8 mouse cellular contexts compared by ENCODE assay signal in genomic region chr1:64302833-64303358, GRCm38 (mm10).
DNase-seq lines count a peak whose midpoint lies in the region; ATAC-seq and TF ChIP-seq lines count a peak whose summit lies in the region.

No protein-coding gene starts in this region.

- peak; percentile 34 to 52 for DNase-seq in cerebellum, postnatal 14 days
- DNase-seq in cerebellum, adult 11 months, result no peak
- peak; percentile 38 for DNase-seq in embryonic facial prominence, embryonic 11.5 days (ENCODE audit: low spot score)
- DNase-seq in kidney, adult 9 months, result peak; percentile 76
- peak; percentile 34 for DNase-seq in liver
- DNase-seq in midbrain, embryonic 14.5 days, result peak; percentile 69
- peak; percentile 27 to 40 for DNase-seq in spleen, adult 2 months (ENCODE audit: low read depth in 1 of 2, low spot score in 2 of 2)

- no peaks in the 10 kb centered on the region for H3K27me3 ChIP-seq in embryonic facial prominence, embryonic 11.5 days (ENCODE audit: control insufficient read depth, insufficient read depth, low read length)
- no peaks in the 10 kb centered on the region for H3K27me3 ChIP-seq in heart, embryonic 12.5 days (replicated peaks)
- no peaks in the 10 kb centered on the region for H3K27me3 ChIP-seq in midbrain, embryonic 14.5 days (ENCODE audit: control insufficient read depth, insufficient read depth, low read length)
- H3K27me3 ChIP-seq in spleen, adult 2 months (ENCODE audit: control insufficient read depth, insufficient read depth, low read length), result no peaks in the 10 kb centered on the region

- H3K36me3 ChIP-seq in embryonic facial prominence, embryonic 11.5 days (replicated peaks; ENCODE audit: control insufficient read depth, insufficient read depth, low read depth, low read length), result no peaks in the 10 kb centered on the region
- H3K36me3 ChIP-seq in heart, embryonic 12.5 days, result no peaks in the 10 kb centered on the region
- no peaks in the 10 kb centered on the region for H3K36me3 ChIP-seq in midbrain, embryonic 14.5 days (ENCODE audit: control insufficient read depth, insufficient read depth, low read length)
- H3K36me3 ChIP-seq in spleen, adult 2 months (ENCODE audit: control insufficient read depth, insufficient read depth, low read length), result no peaks in the 10 kb centered on the region

- no peak overlapping the region for H3K9ac ChIP-seq in embryonic facial prominence, embryonic 11.5 days (replicated peaks; ENCODE audit: low read length)
- H3K9ac ChIP-seq in heart, embryonic 12.5 days, result peak overlapping the region; percentile 24; the same call in 1 of the 2 replicates
- H3K9ac ChIP-seq in midbrain, embryonic 14.5 days (replicated peaks; ENCODE audit: low read length), result no peak overlapping the region; the same call in 1 of the 2 replicates

- WGBS in embryonic facial prominence, embryonic 11.5 days, result 23% methylated on average over 9 of the region's 10 CpGs
- WGBS in heart, embryonic 12.5 days, result 11% methylated on average over 10 of the region's 10 CpGs
- WGBS in midbrain, embryonic 14.5 days, result 3% methylated on average over 10 of the region's 10 CpGs
- WGBS in spleen, adult 2 months, result 2% methylated on average over 10 of the region's 10 CpGs

- no peaks in the 10 kb centered on the region for H3K9me3 ChIP-seq in embryonic facial prominence, embryonic 11.5 days (replicated peaks; ENCODE audit: control insufficient read depth, low read length)
- no peaks in the 10 kb centered on the region for H3K9me3 ChIP-seq in heart, embryonic 12.5 days (replicated peaks)
- no peaks in the 10 kb centered on the region for H3K9me3 ChIP-seq in midbrain, embryonic 14.5 days (ENCODE audit: control insufficient read depth, low read length)

- H3K4me1 ChIP-seq in embryonic facial prominence, embryonic 11.5 days (ENCODE audit: control insufficient read depth, insufficient read depth, low read length), result no peaks in the 10 kb centered on the region
- H3K4me1 ChIP-seq in heart, embryonic 12.5 days (replicated peaks), result peaks cover 36% of the 10 kb centered on the region
- H3K4me1 ChIP-seq in midbrain, embryonic 14.5 days (ENCODE audit: control insufficient read depth, insufficient read depth, low read length), result peaks cover 16% of the 10 kb centered on the region
- H3K4me1 ChIP-seq in spleen, adult 2 months (ENCODE audit: control insufficient read depth, insufficient read depth, insufficient read length), result peaks cover 8% of the 10 kb centered on the region

- TF ChIP-seq POLR2A in spleen, adult 2 months (IDR thresholded peaks at IDR 0.05; ENCODE audit: low read depth, low read length), result no peak

- no peak for ATAC-seq in embryonic facial prominence, embryonic 11.5 days (replicated peaks; ENCODE audit: insufficient number of reproducible peaks, low FRiP score, low TSS enrichment, low read depth)
- 0 out of 2 replicates have a peak, but pooled peaks have one; percentile 36 for ATAC-seq in heart, embryonic 12.5 days (ENCODE audit: insufficient number of reproducible peaks, low FRiP score)
- peak; percentile 27; the same call in 1 of the 2 replicates for ATAC-seq in midbrain, embryonic 14.5 days (ENCODE audit: low FRiP score, low TSS enrichment)

- no peak overlapping the region for H3K27ac ChIP-seq in embryonic facial prominence, embryonic 11.5 days (replicated peaks; ENCODE audit: low read depth, low read length)
- H3K27ac ChIP-seq in heart, embryonic 12.5 days (ENCODE audit: poor library complexity, severe bottlenecking), result peak overlapping the region; percentile 79
- H3K27ac ChIP-seq in midbrain, embryonic 14.5 days (replicated peaks; ENCODE audit: low read depth, low read length), result peak overlapping the region; percentile 2; the same call in 1 of the 2 replicates
- peak overlapping the region; percentile 95 for H3K27ac ChIP-seq in spleen, adult 2 months (ENCODE audit: insufficient read depth, low read length)

- no peak overlapping the region for H3K4me3 ChIP-seq in embryonic facial prominence, embryonic 11.5 days (ENCODE audit: low read depth, low read length)
- peak overlapping the region; percentile 41 for H3K4me3 ChIP-seq in heart, embryonic 12.5 days
- H3K4me3 ChIP-seq in midbrain, embryonic 14.5 days (replicated peaks; ENCODE audit: low read depth, low read length), result no peak overlapping the region
- H3K4me3 ChIP-seq in spleen, adult 2 months (ENCODE audit: extremely low read depth, insufficient read depth, insufficient read length), result peak overlapping the region; percentile 65

- H3K4me2 ChIP-seq in embryonic facial prominence, embryonic 11.5 days (ENCODE audit: low read depth, low read length), result peak overlapping the region; percentile 7; the same call in 1 of the 2 replicates
- H3K4me2 ChIP-seq in heart, embryonic 12.5 days, result peak overlapping the region; percentile 60
- H3K4me2 ChIP-seq in midbrain, embryonic 14.5 days (ENCODE audit: low read length), result peak overlapping the region; percentile 34

- no peak for TF ChIP-seq CTCF in spleen, adult 2 months (IDR thresholded peaks at IDR 0.05; ENCODE audit: extremely low read depth, insufficient read depth, insufficient read length, insufficient replicate concordance)

Comparison
In these comparisons a context has a peak if more than half of its experiments do, and no peak if none do; other contexts are left out.
1. H3K4me2 ChIP-seq: peak in every context shown above with its lines; median percentile 60 in heart, embryonic 12.5 days; 34 in midbrain, embryonic 14.5 days; 7 in embryonic facial prominence, embryonic 11.5 days.
2. H3K4me3 ChIP-seq: peak in heart, embryonic 12.5 days (single experiment) and spleen, adult 2 months (single experiment); none in embryonic facial prominence, embryonic 11.5 days (single experiment) and midbrain, embryonic 14.5 days (single experiment).